Mouse (Mus musculus) intestine, embryonic 14.5 days (tissue): Measurements from ENCODE around the gene Nisch. TPM values are rescaled to one million over a fixed set of nuclear protein-coding genes. Genes with fewer than 3 reads are reported as not detected.

ENCODE experiments used
- ATAC-seq: fragments of 200-750 bp; cut with Nextera tagmentation; replicated peaks from 2 replicates; pipeline ENCODE4 v1.8.0; 2017; ENCODE audit warnings: low read depth, moderate number of reproducible peaks, moderate TSS enrichment, moderate library complexity; ENCODE audit not compliant: low FRiP score, low TSS enrichment
- DNase-seq: peaks from one replicate; pipeline ENCODE4 v3.0.0-alpha.2; 2018; ENCODE audit warnings: low spot score
- H3K27ac ChIP-seq: fragments of 300-500 bp; sonication (generic); 2 replicates; pipeline ENCODE4 v1.5.1; 2014; ENCODE audit warnings: low read depth, mild to moderate bottlenecking, control low read depth
- H3K27me3 ChIP-seq: fragments of 300-500 bp; sonication (generic); replicated peaks from 2 replicates; pipeline ENCODE4 v1.6.1; 2014; ENCODE audit warnings: low read length, control low read depth; ENCODE audit not compliant: control insufficient read depth, insufficient read depth
- H3K36me3 ChIP-seq: fragments of 300-500 bp; sonication (generic); 2 replicates; pipeline ENCODE4 v1.6.1; 2014; ENCODE audit warnings: low read length, control low read depth; ENCODE audit not compliant: control insufficient read depth, insufficient read depth
- H3K4me1 ChIP-seq: fragments of 300-500 bp; sonication (generic); replicated peaks from 2 replicates; pipeline ENCODE4 v1.6.1; 2014; ENCODE audit warnings: low read length, control low read depth, mixed read lengths; ENCODE audit not compliant: control insufficient read depth, insufficient read depth
- H3K4me2 ChIP-seq: fragments of 300-500 bp; sonication (generic); 2 replicates; pipeline ENCODE4 v1.6.1; 2014; ENCODE audit warnings: low read length
- H3K4me3 ChIP-seq: fragments of 300-500 bp; sonication (generic); 2 replicates; pipeline ENCODE4 v1.5.1; 2014; ENCODE audit warnings: low read depth, low read length, control low read depth, mixed read lengths
- H3K9ac ChIP-seq: fragments of 300-500 bp; sonication (generic); 2 replicates; pipeline ENCODE4 v1.6.1; 2014; ENCODE audit warnings: mild to moderate bottlenecking, low read length
- H3K9me3 ChIP-seq: fragments of 300-500 bp; sonication (generic); 2 replicates; pipeline ENCODE4 v1.6.1; 2016; ENCODE audit warnings: low read length, control low read depth; ENCODE audit not compliant: control insufficient read depth
- WGBS: fragments of 180-500 bp; shearing (Covaris S2); extraction: QIAGEN DNeasy Blood & Tissue Kit; methylation state at CpG from one replicate; pipeline ENCODE4 v1.1.7; 2014; 5-methylcytosine and 5-hydroxymethylcytosine counted together
- polyA plus RNA-seq: library from polyadenylated mRNA; unstranded; fragments of >200 nt; fragmentation: Nextera tagmentation; extraction: Ambion mirVana; gene quantifications from 2 replicates; pipeline ENCODE4 v1.2.1, GENCODE M21; 2014

The Nisch gene
- polyA plus RNA-seq, 1 experiment from 2014 or later = 330 TPM

DNA sequence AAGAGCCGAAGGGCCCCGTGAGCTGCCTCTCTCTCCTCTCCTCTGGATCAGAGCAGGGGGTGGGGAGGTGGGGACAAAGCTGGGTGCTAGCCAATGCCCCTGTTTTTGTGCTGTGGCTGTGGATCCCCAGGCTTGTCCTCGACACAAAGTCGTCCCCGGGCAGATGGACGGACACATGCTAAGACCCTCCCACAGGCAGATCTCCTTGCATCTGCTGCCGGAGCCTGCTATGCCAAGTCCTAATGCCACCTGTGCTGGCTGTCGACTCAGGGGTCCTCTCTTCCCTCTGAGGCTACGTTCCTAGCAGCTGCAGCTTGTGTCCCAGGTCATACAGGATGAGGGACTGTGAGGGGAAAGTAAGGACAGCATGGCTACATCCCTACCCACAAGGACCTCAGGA, 49.9 kb downstream of the Nisch start:
- Histone ChIP-seq H3K4me2 (peak overlapping the region; percentile 23), H3K27ac (no peak overlapping the region; the same call in 1 of the 2 replicates), H3K4me1 (peaks cover 7% of the 10 kb centered on the region; the same call in 1 of the 2 replicates), H3K36me3 (peaks cover 19% of the 10 kb centered on the region), H3K9ac (no peak overlapping the region), H3K9me3 (no peaks in the 10 kb centered on the region), H3K4me3 (no peak overlapping the region), H3K27me3 (no peaks in the 10 kb centered on the region)
- DNase-seq (no peak), ATAC-seq (no peak)
- 61% methylated on average over 9 of the region's 9 CpGs for whole genome bisulfite sequencing

GRCm38 (mm10) chr14:31165991-31166630, 50.6 kb downstream of the Nisch start:
- H3K9me3 ChIP-seq = no peaks in the 10 kb centered on the region
- no peaks in the 10 kb centered on the region for H3K27me3 ChIP-seq
- ATAC-seq = no peak
- H3K4me1 ChIP-seq = peaks cover 7% of the 10 kb centered on the region; the same call in 1 of the 2 replicates
- peaks cover 12% of the 10 kb centered on the region for H3K36me3 ChIP-seq
- H3K9ac ChIP-seq = no peak overlapping the region
- H3K27ac ChIP-seq = no peak overlapping the region; the same call in 1 of the 2 replicates
- no peak for DNase-seq
- 45% methylated on average over 10 of the region's 10 CpGs for WGBS
- no peak overlapping the region for H3K4me3 ChIP-seq
- peak overlapping the region; percentile 23 for H3K4me2 ChIP-seq

- H3K4me3 ChIP-seq = no peak overlapping the region
- H3K27me3 ChIP-seq = no peaks in the 10 kb centered on the region
- WGBS = 54% methylated on average over 7 of the region's 7 CpGs
- H3K36me3 ChIP-seq = peaks cover 6% of the 10 kb centered on the region
- no peak overlapping the region for H3K9ac ChIP-seq
- H3K4me1 ChIP-seq = peaks cover 7% of the 10 kb centered on the region; the same call in 1 of the 2 replicates
- ATAC-seq (no peak), DNase-seq (no peak)
- H3K9me3 ChIP-seq = no peaks in the 10 kb centered on the region
- H3K27ac ChIP-seq = no peak overlapping the region
- H3K4me2 ChIP-seq = no peak overlapping the region
Observed at GRCm38 (mm10) chr14:31165458-31165857, 51.3 kb downstream of the Nisch start.

DNA sequence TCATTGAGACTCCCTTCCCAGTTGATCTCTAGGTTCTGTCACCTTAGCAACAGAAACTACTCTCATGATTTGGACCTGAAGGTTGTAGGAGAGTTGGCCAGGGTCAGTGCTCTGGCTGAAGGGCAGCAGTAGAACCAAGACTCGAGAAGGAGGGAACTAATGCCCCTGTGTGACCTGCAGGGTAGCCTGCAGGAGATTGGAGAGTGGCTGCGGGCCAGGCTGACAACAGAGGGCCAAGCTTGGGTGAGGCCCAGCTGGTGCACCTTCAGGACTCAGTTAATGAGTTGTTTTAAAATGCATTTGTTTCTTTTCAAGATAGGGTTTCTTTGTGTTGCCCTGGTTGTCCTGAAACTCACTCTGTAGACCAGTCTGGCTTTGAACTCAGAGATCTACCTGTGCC, 51.7 kb downstream of the Nisch start:
- Histone ChIP-seq H3K36me3 (peaks cover 1% of the 10 kb centered on the region; the same call in 1 of the 2 replicates), H3K4me3 (no peak overlapping the region), H3K27ac (no peak overlapping the region), H3K4me2 (no peak overlapping the region), H3K9me3 (no peaks in the 10 kb centered on the region), H3K4me1 (peaks cover 7% of the 10 kb centered on the region; the same call in 1 of the 2 replicates), H3K9ac (no peak overlapping the region), H3K27me3 (no peaks in the 10 kb centered on the region)
- DNase-seq (no peak), ATAC-seq (no peak)
- WGBS = 77% methylated on average over 2 of the region's 2 CpGs

GRCm38 (mm10) chr14:31164067-31164466, 52.7 kb downstream of the Nisch start:
- 67% methylated on average over 8 of the region's 8 CpGs for WGBS
- Histone ChIP-seq H3K9ac (no peak overlapping the region), H3K4me2 (no peak overlapping the region), H3K27me3 (no peaks in the 10 kb centered on the region), H3K27ac (no peak overlapping the region), H3K4me1 (peaks cover 7% of the 10 kb centered on the region; the same call in 1 of the 2 replicates), H3K36me3 (no peaks in the 10 kb centered on the region), H3K4me3 (no peak overlapping the region), H3K9me3 (no peaks in the 10 kb centered on the region)
- no peak for ATAC-seq
- DNase-seq = no peak

DNA sequence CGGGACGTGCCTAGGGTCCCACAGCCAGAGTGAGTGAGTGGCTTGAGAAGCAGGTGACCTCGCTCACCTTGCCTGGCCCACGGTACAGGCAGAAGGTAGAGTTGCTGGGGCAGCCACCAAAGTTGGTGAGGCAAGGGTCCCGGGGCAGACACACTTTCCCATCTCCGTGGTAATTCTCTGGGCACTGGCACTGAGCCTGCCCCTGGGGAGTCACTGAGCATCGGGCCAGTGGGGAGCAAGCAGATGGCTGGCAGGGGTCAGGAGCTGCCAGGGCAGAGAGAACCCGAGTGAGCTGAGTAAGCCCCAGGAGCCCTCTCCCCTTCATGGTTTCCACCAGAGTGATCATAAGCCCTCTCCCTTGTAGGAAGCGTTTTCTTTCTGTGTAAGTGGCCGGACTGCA, 55.1 kb downstream of the Nisch start:
- Histone ChIP-seq H3K4me1 (peaks cover 4% of the 10 kb centered on the region; the same call in 1 of the 2 replicates), H3K4me2 (no peak overlapping the region), H3K27me3 (no peaks in the 10 kb centered on the region), H3K36me3 (no peaks in the 10 kb centered on the region), H3K9ac (no peak overlapping the region), H3K9me3 (no peaks in the 10 kb centered on the region), H3K27ac (no peak overlapping the region), H3K4me3 (no peak overlapping the region)
- WGBS = 76% methylated on average over 10 of the region's 10 CpGs
- no peak for DNase-seq
- no peak for ATAC-seq

DNA sequence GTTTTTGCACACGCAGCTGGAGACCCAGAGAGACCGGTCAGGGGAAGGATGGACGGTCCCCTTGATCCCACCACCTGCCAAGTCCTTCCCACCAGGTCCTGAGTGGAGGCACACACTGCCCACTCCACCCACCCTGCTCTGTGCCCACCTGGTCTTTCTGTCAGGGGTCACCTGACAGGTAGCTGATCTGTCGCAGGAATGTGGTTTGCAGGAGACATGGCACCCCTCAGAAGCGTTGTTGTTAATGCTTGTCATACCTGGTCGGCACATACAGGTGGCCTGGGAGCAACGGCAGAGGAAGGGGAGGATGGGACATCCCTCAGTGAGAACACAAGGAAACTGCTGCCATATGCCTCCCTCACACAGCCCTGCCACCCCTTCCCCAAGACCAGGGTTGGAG, 55.6 kb downstream of the Nisch start:
- ATAC-seq (no peak), DNase-seq (no peak)
- Histone ChIP-seq H3K9me3 (no peaks in the 10 kb centered on the region), H3K4me1 (no peaks in the 10 kb centered on the region), H3K9ac (no peak overlapping the region), H3K4me3 (no peak overlapping the region), H3K4me2 (no peak overlapping the region), H3K27ac (no peak overlapping the region), H3K36me3 (no peaks in the 10 kb centered on the region), H3K27me3 (no peaks in the 10 kb centered on the region)
- 86% methylated on average over 7 of the region's 7 CpGs for whole genome bisulfite sequencing

DNA sequence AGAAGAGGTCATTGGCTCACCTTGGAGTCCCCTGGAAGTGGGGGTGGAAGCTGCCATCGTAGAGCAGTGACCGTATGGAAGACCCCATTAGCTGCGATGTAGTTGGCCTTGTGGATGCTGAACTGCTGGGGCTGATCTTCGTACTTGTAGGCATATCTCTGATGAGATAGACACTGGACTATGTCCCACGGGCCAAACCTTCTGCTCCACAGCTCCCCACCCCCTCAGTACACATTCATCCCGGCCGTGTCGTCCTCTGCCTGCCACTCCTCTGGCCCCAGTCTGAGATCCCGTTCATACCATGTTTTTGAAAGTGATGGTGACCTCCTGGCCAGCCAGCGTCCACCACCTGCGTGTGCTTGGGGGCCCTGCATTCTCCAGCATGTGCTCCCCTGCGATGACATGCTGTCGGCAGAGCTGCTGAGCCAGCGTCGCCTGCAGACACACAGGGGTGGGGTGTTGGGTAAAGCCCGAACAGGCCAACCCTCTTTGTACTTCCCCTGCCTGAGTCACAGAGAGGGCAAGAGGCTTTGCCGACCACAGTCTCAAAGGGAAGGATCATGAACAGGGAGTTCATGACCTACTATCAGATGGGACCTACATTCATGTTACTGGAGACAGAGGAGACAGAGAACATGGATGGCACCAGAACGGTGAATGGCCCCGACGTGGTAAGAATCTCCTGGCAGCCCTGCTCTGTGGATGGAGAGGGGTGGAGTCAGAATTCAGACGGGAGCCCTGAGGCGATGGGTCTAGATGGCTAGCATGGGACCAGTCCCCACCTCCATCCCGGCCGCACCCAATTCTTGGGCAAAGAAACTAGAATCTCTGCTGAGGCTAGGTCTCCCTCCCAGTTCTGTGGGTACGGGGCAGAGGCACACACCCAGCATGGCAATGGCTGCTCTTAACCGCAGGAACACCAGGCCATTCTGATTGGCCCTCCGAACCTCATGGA, 56.3 kb downstream of the Nisch start:
- no peak overlapping the region for H3K27ac ChIP-seq

More for the DNA sequence above, 56.3 kb downstream of the Nisch start:
- Histone ChIP-seq H3K4me2 (no peak overlapping the region), H3K9ac (no peak overlapping the region), H3K4me1 (no peaks in the 10 kb centered on the region), H3K9me3 (no peaks in the 10 kb centered on the region), H3K27me3 (no peaks in the 10 kb centered on the region), H3K4me3 (no peak overlapping the region), H3K36me3 (no peaks in the 10 kb centered on the region)
- 72% methylated on average over 27 of the region's 27 CpGs for WGBS
- ATAC-seq (peak; percentile 24), DNase-seq (no peak)
